Mouse (Mus musculus): ENCODE data around the gene Kcnk1.

DNA sequence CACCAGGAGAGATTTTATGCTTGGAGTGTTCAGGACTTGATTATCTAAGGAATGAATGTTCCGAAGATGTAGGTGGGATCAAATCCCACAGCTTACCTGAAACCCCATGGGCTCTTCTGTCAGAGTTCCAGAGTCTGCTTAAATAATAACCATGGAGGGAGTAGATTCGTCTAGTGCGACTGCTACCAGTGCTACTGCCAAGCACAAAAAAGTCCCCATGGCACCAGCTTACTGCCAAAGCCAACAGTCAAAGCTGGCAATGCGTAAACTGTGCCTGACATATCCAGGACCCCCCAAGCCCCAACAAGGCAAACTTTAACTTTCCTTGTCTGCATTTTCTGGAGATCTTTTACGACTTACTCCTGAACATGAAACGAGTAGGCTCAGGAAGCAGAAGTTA, 32.5 kb downstream of the Kcnk1 start:
- TF ChIP-seq CTCF (IDR thresholded peaks at IDR 0.05; ENCODE audit: insufficient read depth, low read length) (no peak), POLR2A (IDR thresholded peaks at IDR 0.05; ENCODE audit: borderline replicate concordance, extremely low read depth, low read depth, low read length) (no peak)

All from lung, adult 2 months (tissue).